Mouse (Mus musculus) CH12.LX (cell line): ENCODE measurements around the gene Slc15a1. TPM values are rescaled to one million over a fixed set of nuclear protein-coding genes. Genes with fewer than 3 reads are reported as not detected.

ENCODE experiments used
- DNase-seq: peaks from one replicate; pipeline ENCODE4 v3.0.0-alpha.2; 2013; ENCODE audit errors: extremely low read depth
- H3K27ac ChIP-seq: 2 replicates; pipeline ENCODE4 v1.5.1; 2012; ENCODE audit warnings: low read depth, mild to moderate bottlenecking, control low read depth, moderate library complexity; ENCODE audit not compliant: insufficient read depth
- H3K27me3 ChIP-seq: replicated peaks from 2 replicates; pipeline ENCODE3; 2012; ENCODE audit warnings: inconsistent platforms
- H3K36me3 ChIP-seq, 2 experiments: replicated peaks in 1 of 2; 2 replicates each; pipeline versions ENCODE3 to v1.6.1; 2012; ENCODE audit warnings: inconsistent platforms in 1 of 2, low read length in 1 of 2, mild to moderate bottlenecking in 1 of 2, mixed read lengths in 1 of 2, moderate library complexity in 1 of 2; ENCODE audit not compliant: control insufficient read depth in 1 of 2, insufficient read depth in 1 of 2
- H3K4me1 ChIP-seq, 2 experiments: 2 replicates each; pipeline ENCODE4 v1.6.1; 2012; ENCODE audit warnings: inconsistent platforms in 1 of 2, moderate library complexity in 1 of 2; ENCODE audit not compliant: insufficient read depth in 2 of 2, control insufficient read depth in 1 of 2
- H3K4me2 ChIP-seq: 2 replicates; pipeline ENCODE4 v1.6.1; 2012; ENCODE audit warnings: low read depth, mild to moderate bottlenecking, control low read depth; ENCODE audit not compliant: poor library complexity, insufficient read depth, severe bottlenecking
- H3K4me3 ChIP-seq, 3 experiments: fragments of 150-350 bp in 1 of 3; sonication (generic) in 1 of 3; replicated peaks in 1 of 3; 2 replicates each; pipeline versions ENCODE3 to v1.5.1; 2011 to 2012; ENCODE audit warnings: low read depth in 2 of 3, low read length in 2 of 3, mild to moderate bottlenecking in 2 of 3, moderate library complexity in 2 of 3, control low read depth in 1 of 3, improper control_type of control experiment in 1 of 3, inconsistent platforms in 1 of 3, mixed read lengths in 1 of 3; ENCODE audit not compliant: poor library complexity in 1 of 3
- H3K79me2 ChIP-seq: replicated peaks from 2 replicates; pipeline ENCODE4 v1.6.1; 2012; ENCODE audit warnings: mild to moderate bottlenecking, moderate library complexity; ENCODE audit not compliant: control insufficient read depth, poor library complexity, insufficient read depth, severe bottlenecking; ENCODE audit errors: extremely low read depth
- H3K9ac ChIP-seq: 2 replicates; pipeline ENCODE4 v1.6.1; 2012; ENCODE audit warnings: low read depth, mild to moderate bottlenecking, control low read depth, moderate library complexity; ENCODE audit not compliant: insufficient read depth
- H3K9me3 ChIP-seq: replicated peaks from 2 replicates; pipeline ENCODE3; 2012; ENCODE audit warnings: low read length, inconsistent platforms, mixed read lengths
- CHD1 ChIP-seq: IDR thresholded peaks from 2 replicates; pipeline ENCODE4 v1.6.1; 2012; ENCODE audit warnings: low read depth, low read length, improper control_type of control experiment, inconsistent platforms
- E2F4 ChIP-seq: IDR thresholded peaks from 2 replicates; pipeline ENCODE4 v1.6.1; 2011; ENCODE audit warnings: low read depth, low read length, improper control_type of control experiment; ENCODE audit not compliant: insufficient replicate concordance
- GABPA ChIP-seq: IDR thresholded peaks from 2 replicates; pipeline ENCODE4 v1.6.1; 2012; ENCODE audit warnings: low read depth, low read length, improper control_type of control experiment, inconsistent platforms; ENCODE audit not compliant: insufficient replicate concordance
- HCFC1 ChIP-seq: IDR thresholded peaks from 2 replicates; pipeline ENCODE4 v1.6.1; 2012; ENCODE audit warnings: low read depth, mild to moderate bottlenecking, inconsistent platforms, low read length, improper control_type of control experiment
- MAX ChIP-seq: IDR thresholded peaks from 2 replicates; pipeline ENCODE4 v1.6.1; 2011; ENCODE audit warnings: low read length, improper control_type of control experiment
- MAZ ChIP-seq: IDR thresholded peaks from 2 replicates; pipeline ENCODE4 v1.6.1; 2012; ENCODE audit warnings: low read depth, mild to moderate bottlenecking, inconsistent platforms, low read length, improper control_type of control experiment, moderate library complexity
- MEF2A ChIP-seq: IDR thresholded peaks from 2 replicates; pipeline ENCODE4 v1.6.1; 2014; ENCODE audit warnings: low read depth, mild to moderate bottlenecking, inconsistent platforms, low read length, improper control_type of control experiment, borderline replicate concordance
- NRF1 ChIP-seq: IDR thresholded peaks from 2 replicates; pipeline ENCODE4 v1.6.1; 2014; ENCODE audit warnings: low read depth, mild to moderate bottlenecking, inconsistent platforms, low read length, improper control_type of control experiment, moderate library complexity
- RCOR1 ChIP-seq: conservative IDR thresholded peaks from 2 replicates; pipeline ENCODE4 v1.6.1; 2012; ENCODE audit warnings: low read depth, mild to moderate bottlenecking, inconsistent platforms, low read length, improper control_type of control experiment
- SIN3A ChIP-seq: IDR thresholded peaks from 2 replicates; pipeline ENCODE4 v1.6.1; 2012; ENCODE audit warnings: low read length, improper control_type of control experiment, inconsistent platforms
- SMC3 ChIP-seq: IDR thresholded peaks from 2 replicates; pipeline ENCODE4 v1.6.1; 2011; ENCODE audit warnings: low read depth, low read length, improper control_type of control experiment
- TBP ChIP-seq: conservative IDR thresholded peaks from 2 replicates; pipeline ENCODE4 v1.6.1; 2011; ENCODE audit warnings: low read depth, low read length, improper control_type of control experiment
- TCF12 ChIP-seq: IDR thresholded peaks from 2 replicates; pipeline ENCODE4 v1.6.1; 2014; ENCODE audit warnings: low read depth, mild to moderate bottlenecking, inconsistent platforms, low read length, improper control_type of control experiment
- UBTF ChIP-seq: IDR thresholded peaks from 2 replicates; pipeline ENCODE4 v1.6.1; 2012; ENCODE audit warnings: low read depth, mild to moderate bottlenecking, inconsistent platforms, low read length, improper control_type of control experiment, moderate library complexity
- USF1 ChIP-seq: IDR thresholded peaks from 2 replicates; pipeline ENCODE4 v1.6.1; 2014; ENCODE audit warnings: low read depth, mild to moderate bottlenecking, inconsistent platforms, low read length, improper control_type of control experiment
- ZKSCAN1 ChIP-seq: IDR thresholded peaks from 2 replicates; pipeline ENCODE4 v1.6.1; 2012; ENCODE audit warnings: low read depth, inconsistent platforms, low read length, improper control_type of control experiment, borderline replicate concordance
- ZNF384 ChIP-seq: IDR thresholded peaks from 2 replicates; pipeline ENCODE4 v1.6.1; 2012; ENCODE audit warnings: low read depth, low read length, improper control_type of control experiment, inconsistent platforms
- dilution Hi-C: fragments of 300-500 bp; cut with MboI; formaldehyde crosslinking; loops from 2 replicates; pipeline ENCODE4 v1.14.3; 2020; ENCODE audit warnings: low sequenced_read_pairs; ENCODE audit not compliant: extremely low pct_unique_long_range_greater_than_20kb, extremely low pct_ligation_motif_present
- in situ Hi-C: fragments of 300-500 bp; cut with MboI; formaldehyde crosslinking; loops from 3 replicates; pipeline ENCODE4 v1.14.3; 2019; ENCODE audit warnings: low sequenced_read_pairs, low pct_ligation_motif_present, low pct_unique_long_range_greater_than_20kb, mixed read lengths
- polyA plus RNA-seq: library from polyadenylated mRNA; unstranded; fragments of >175 nt; gene quantifications from 2 replicates; pipeline ENCODE4 v1.2.1, GENCODE M21; 2012; ENCODE audit warnings: low read depth; ENCODE audit not compliant: insufficient read length
- total RNA-seq, 2 experiments: library from RNA; depleted of rRNA; stranded (reverse); fragments of 300-350 nt in 1 of 2; fragments of >200 nt in 1 of 2; gene quantifications; 2 replicates each; pipeline ENCODE4 v1.2.3; 2012 to 2014

The Slc15a1 gene
- total and polyA plus RNA-seq, 3 experiments, result 0.04 to 0.19 TPM; not detected in 1

GRCm38 (mm10) chr14:121494238-121494637 lies 10.8 kb downstream of the Slc15a1 start:
- H3K27me3 ChIP-seq, result no peaks in the 10 kb centered on the region
- DNase-seq, result peak; percentile 19
- no peak overlapping the region for H3K27ac ChIP-seq
- H3K4me2 ChIP-seq, result no peak overlapping the region
- no peak overlapping the region for H3K4me3 ChIP-seq
- no peaks in the 10 kb centered on the region for H3K36me3 ChIP-seq
- in situ Hi-C loops, result no loop called here
- no peak for TF ChIP-seq SIN3A
- peaks cover 4% of the 10 kb centered on the region in 2 experiments for H3K4me1 ChIP-seq
- dilution Hi-C loops, result no loop called here
- no peak overlapping the region for H3K9ac ChIP-seq
- no peaks in the 10 kb centered on the region for H3K79me2 ChIP-seq
- H3K9me3 ChIP-seq, result no peaks in the 10 kb centered on the region

DNA sequence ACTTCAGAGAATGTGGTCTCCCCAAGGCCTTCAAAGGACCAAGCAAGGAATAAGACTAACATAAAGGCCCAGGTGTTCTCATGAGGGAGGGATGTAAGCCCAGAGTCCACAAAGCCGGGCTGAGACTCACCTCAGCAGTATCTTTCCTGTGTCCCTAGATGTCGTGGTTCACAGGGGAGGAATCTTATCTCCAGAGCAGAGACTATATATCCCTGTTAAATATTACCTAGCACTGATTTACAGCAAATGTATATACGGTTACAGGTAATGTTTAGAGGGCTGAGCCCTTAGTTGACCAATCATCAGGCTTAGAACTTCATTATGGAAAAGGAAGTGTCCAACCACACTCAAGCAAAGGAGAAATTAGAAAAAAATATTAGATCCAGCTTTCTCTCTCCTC lies 11.3 kb downstream of the Slc15a1 start:
- dilution Hi-C loops (no loop called here), in situ Hi-C loops (no loop called here)
- Histone ChIP-seq H3K4me2 (no peak overlapping the region), H3K4me1 (peaks cover 4% of the 10 kb centered on the region in 2 experiments), H3K36me3 (no peaks in the 10 kb centered on the region), H3K4me3 (no peak overlapping the region), H3K27me3 (no peaks in the 10 kb centered on the region), H3K79me2 (no peaks in the 10 kb centered on the region), H3K9me3 (no peaks in the 10 kb centered on the region), H3K27ac (no peak overlapping the region), H3K9ac (no peak overlapping the region)
- DNase-seq, result no peak
- TF ChIP-seq MAX (no peak), TBP (no peak), MEF2A (no peak), GABPA (no peak), TCF12 (no peak)

GRCm38 (mm10) chr14:121492328-121492727 lies 12.7 kb downstream of the Slc15a1 start:
- Histone ChIP-seq H3K4me2 (no peak overlapping the region), H3K9me3 (no peaks in the 10 kb centered on the region), H3K9ac (no peak overlapping the region), H3K36me3 (no peaks in the 10 kb centered on the region), H3K27ac (no peak overlapping the region), H3K4me1 (peaks cover 4% of the 10 kb centered on the region in 2 experiments), H3K4me3 (no peak overlapping the region), H3K79me2 (no peaks in the 10 kb centered on the region), H3K27me3 (no peaks in the 10 kb centered on the region)
- dilution Hi-C loops, result no loop called here
- TF ChIP-seq E2F4, result no peak
- no peak for TF ChIP-seq CHD1
- TF ChIP-seq SMC3, result no peak
- TF ChIP-seq ZKSCAN1, result no peak
- TF ChIP-seq USF1, result no peak
- no peak for TF ChIP-seq TCF12
- TF ChIP-seq MAZ, result no peak
- no peak for TF ChIP-seq GABPA
- TF ChIP-seq MAX, result no peak
- no peak for TF ChIP-seq NRF1
- no peak for TF ChIP-seq UBTF
- no peak for TF ChIP-seq RCOR1
- TF ChIP-seq HCFC1, result no peak
- TF ChIP-seq ZNF384, result no peak
- no peak for TF ChIP-seq MEF2A
- in situ Hi-C loops, result no loop called here
- no peak for DNase-seq
